Mouse (Mus musculus): ENCODE results near the gene Coq5. TPM values are rescaled to one million over a fixed set of nuclear protein-coding genes. Genes with fewer than 3 reads are reported as not detected.
A peak's percentile ranks its signal among the peaks of the same experiment; 100 is the strongest.

Coq5 gene
- polyA plus RNA-seq, 1 experiment from 2014 or later: 58.2 TPM

DNA sequence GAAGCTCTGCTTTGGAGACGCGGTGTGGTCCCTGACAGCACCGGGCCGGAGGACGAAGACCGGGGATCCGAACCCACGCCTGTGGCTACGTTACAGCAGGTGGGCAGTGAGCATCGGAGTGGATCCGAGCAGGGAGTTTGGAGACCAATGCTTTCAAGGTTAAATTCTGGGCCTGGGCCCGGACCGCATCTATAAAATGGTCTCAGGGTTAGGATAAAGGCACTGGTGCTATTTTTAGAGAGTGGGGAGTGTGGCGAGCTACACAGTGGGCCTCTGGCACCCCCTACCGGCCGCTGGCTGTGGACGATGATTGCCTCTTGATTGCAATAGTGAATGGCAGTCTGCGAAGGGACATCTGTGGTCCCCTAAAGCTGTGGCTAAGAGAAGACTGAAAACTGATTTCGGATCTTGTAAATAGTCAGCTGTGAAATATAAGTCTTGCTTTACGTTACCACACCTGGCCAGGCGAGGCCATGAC is 43.6 kb upstream of the Coq5 start, which contains the start of gene Pop5:
TSS of gene Pop5 (plus strand) at position 51 of the 478 bp plus-strand sequence.
- Histone ChIP-seq H3K4me2 (ENCODE audit: low read depth, low read length, severe bottlenecking) (peak within 1 kb of the TSS; percentile 74), H3K27ac (ENCODE audit: low read depth, low read length) (0 out of 2 replicates have a peak within 1 kb of the TSS, but pooled peaks have one; percentile 5), H3K4me3 (ENCODE audit: low read depth, low read length) (peak within 1 kb of the TSS; percentile 42), H3K36me3 (ENCODE audit: control insufficient read depth, insufficient read depth, low read length) (peaks cover 8% of the 10 kb centered on the region), H3K9ac (ENCODE audit: low read length) (peak within 1 kb of the TSS; percentile 47), H3K4me1 (replicated peaks; ENCODE audit: control insufficient read depth, insufficient read depth, low read length) (peaks cover 9% of the 10 kb centered on the region; the same call in 1 of the 2 replicates), H3K9me3 (ENCODE audit: control insufficient read depth, low read length) (no peaks in the 10 kb centered on the region), H3K27me3 (ENCODE audit: control insufficient read depth, insufficient read depth, low read length) (peaks cover 12% of the 10 kb centered on the region)
- ATAC-seq (replicated peaks; ENCODE audit: low FRiP score): peak; percentile 70
- DNase-seq (ENCODE audit: low spot score): peak; percentile 95
- WGBS: 2% methylated on average over 21 of the region's 21 CpGs

- H3K27me3 ChIP-seq (ENCODE audit: control insufficient read depth, insufficient read depth, low read length): peaks cover 8% of the 10 kb centered on the region
- H3K4me2 ChIP-seq (ENCODE audit: low read depth, low read length, severe bottlenecking): peak overlapping the region; percentile 95
- H3K9me3 ChIP-seq (ENCODE audit: control insufficient read depth, low read length): no peaks in the 10 kb centered on the region
- H3K27ac ChIP-seq (ENCODE audit: low read depth, low read length): 0 out of 2 replicates have a peak overlapping the region, but pooled peaks have one; percentile 6
- H3K4me1 ChIP-seq (replicated peaks; ENCODE audit: control insufficient read depth, insufficient read depth, low read length): peaks cover 9% of the 10 kb centered on the region; the same call in 1 of the 2 replicates
- peak; percentile 83 for ATAC-seq (replicated peaks; ENCODE audit: low FRiP score)
- peak overlapping the region; percentile 72 for H3K9ac ChIP-seq (ENCODE audit: low read length)
- DNase-seq (ENCODE audit: low spot score): peak; percentile 93
- H3K36me3 ChIP-seq (ENCODE audit: control insufficient read depth, insufficient read depth, low read length): peaks cover 17% of the 10 kb centered on the region
- H3K4me3 ChIP-seq (ENCODE audit: low read depth, low read length): peak overlapping the region; percentile 86
- under 1% methylated on average over 88 of the region's 88 CpGs for WGBS
These were observed 41.4 kb upstream of the Coq5 start for GRCm38 (mm10) chr5:115237803-115238728.

DNA sequence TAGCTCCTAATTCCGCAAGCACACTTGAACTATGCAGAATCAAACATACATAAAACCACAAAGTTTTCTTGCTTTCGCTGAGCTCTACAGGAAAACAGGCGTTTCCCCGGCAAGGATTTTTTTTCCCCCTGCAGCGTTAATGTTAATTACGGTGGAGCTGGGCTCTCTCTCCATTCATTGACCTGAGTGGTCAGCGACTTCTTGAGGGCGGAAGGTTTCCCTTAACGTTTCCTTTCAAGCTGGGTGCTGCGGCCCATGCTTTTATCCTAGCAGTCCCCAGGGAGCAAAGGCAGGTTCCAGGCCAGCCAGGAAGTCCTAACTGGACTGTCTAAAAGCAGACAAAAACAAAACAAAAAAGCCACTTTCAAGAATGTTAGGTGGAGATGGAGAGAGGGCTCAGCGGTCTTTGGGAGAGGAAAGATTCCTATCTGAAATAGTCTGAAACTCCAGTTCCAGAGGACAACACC is 40.7 kb upstream of the Coq5 start:
- no peak for DNase-seq (ENCODE audit: low spot score)
- peaks cover 9% of the 10 kb centered on the region; the same call in 1 of the 2 replicates for H3K4me1 ChIP-seq (replicated peaks; ENCODE audit: control insufficient read depth, insufficient read depth, low read length)
- ATAC-seq (replicated peaks; ENCODE audit: low FRiP score): no peak
- no peaks in the 10 kb centered on the region for H3K9me3 ChIP-seq (ENCODE audit: control insufficient read depth, low read length)
- no peak overlapping the region for H3K27ac ChIP-seq (ENCODE audit: low read depth, low read length)
- H3K36me3 ChIP-seq (ENCODE audit: control insufficient read depth, insufficient read depth, low read length): peaks cover 18% of the 10 kb centered on the region
- peak overlapping the region; percentile 95 for H3K4me2 ChIP-seq (ENCODE audit: low read depth, low read length, severe bottlenecking)
- peak overlapping the region; percentile 86 for H3K4me3 ChIP-seq (ENCODE audit: low read depth, low read length)
- peaks cover 8% of the 10 kb centered on the region for H3K27me3 ChIP-seq (ENCODE audit: control insufficient read depth, insufficient read depth, low read length)
- 5% methylated on average over 11 of the region's 11 CpGs for WGBS
- peak overlapping the region; percentile 72 for H3K9ac ChIP-seq (ENCODE audit: low read length)

DNA sequence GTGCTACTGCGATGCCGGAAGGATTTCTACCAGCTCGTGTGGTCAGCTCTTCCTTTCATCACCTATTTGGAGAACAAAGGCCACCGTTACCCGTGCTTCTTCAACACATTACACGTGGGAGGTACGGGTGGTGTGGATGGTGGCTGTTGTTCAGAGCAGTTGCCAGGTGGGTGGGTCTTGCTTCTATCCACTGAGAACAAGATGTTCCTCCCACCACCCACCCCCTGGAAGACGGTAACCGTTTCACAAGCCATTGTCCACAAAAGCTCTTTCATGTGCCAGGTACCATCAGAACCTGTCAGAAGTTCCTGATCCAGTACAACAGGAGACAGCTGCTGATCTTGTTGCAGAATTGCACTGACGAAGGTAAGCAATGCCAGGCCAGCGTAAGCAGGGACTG is 39.3 kb upstream of the Coq5 start:
- Histone ChIP-seq H3K4me2 (ENCODE audit: low read depth, low read length, severe bottlenecking) (no peak overlapping the region), H3K27me3 (ENCODE audit: control insufficient read depth, insufficient read depth, low read length) (peaks cover under 1% of the 10 kb centered on the region), H3K4me3 (ENCODE audit: low read depth, low read length) (no peak overlapping the region), H3K4me1 (replicated peaks; ENCODE audit: control insufficient read depth, insufficient read depth, low read length) (peaks cover 7% of the 10 kb centered on the region; the same call in 1 of the 2 replicates), H3K36me3 (ENCODE audit: control insufficient read depth, insufficient read depth, low read length) (peaks cover 22% of the 10 kb centered on the region), H3K27ac (ENCODE audit: low read depth, low read length) (no peak overlapping the region), H3K9ac (ENCODE audit: low read length) (no peak overlapping the region), H3K9me3 (ENCODE audit: control insufficient read depth, low read length) (no peaks in the 10 kb centered on the region)
- no peak for DNase-seq (ENCODE audit: low spot score)
- no peak for ATAC-seq (replicated peaks; ENCODE audit: low FRiP score)
- WGBS: 86% methylated on average over 11 of the region's 11 CpGs

DNA sequence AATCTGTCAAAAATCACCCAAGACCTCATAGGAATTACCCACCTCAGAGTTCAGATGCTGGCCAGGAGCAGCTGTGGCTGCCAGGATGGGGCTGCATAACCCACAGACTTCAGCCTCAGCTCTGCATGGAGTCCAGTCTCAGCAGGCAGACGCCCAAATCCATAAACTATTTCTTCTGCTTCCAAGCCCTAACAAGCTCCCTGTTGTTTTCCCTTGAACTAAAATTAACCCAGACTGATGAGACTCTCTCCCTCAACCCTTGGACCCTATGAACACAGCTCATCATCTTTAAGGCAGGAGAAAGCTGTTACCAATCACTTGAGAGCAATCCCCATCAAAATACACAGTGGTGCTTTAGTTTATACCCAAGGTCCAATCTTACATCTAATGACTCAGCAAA is 24.0 kb upstream of the Coq5 start:
- DNase-seq (ENCODE audit: low spot score) (no peak), ATAC-seq (replicated peaks; ENCODE audit: low FRiP score) (no peak)
- no peaks in the 10 kb centered on the region for H3K9me3 ChIP-seq (ENCODE audit: control insufficient read depth, low read length)
- no peaks in the 10 kb centered on the region for H3K4me1 ChIP-seq (replicated peaks; ENCODE audit: control insufficient read depth, insufficient read depth, low read length)
- no peak overlapping the region for H3K9ac ChIP-seq (ENCODE audit: low read length)
- WGBS: 81% methylated on average over 1 of the region's 1 CpGs
- H3K27ac ChIP-seq (ENCODE audit: low read depth, low read length): no peak overlapping the region
- H3K4me3 ChIP-seq (ENCODE audit: low read depth, low read length): no peak overlapping the region
- H3K27me3 ChIP-seq (ENCODE audit: control insufficient read depth, insufficient read depth, low read length): no peaks in the 10 kb centered on the region
- no peak overlapping the region for H3K4me2 ChIP-seq (ENCODE audit: low read depth, low read length, severe bottlenecking)
- H3K36me3 ChIP-seq (ENCODE audit: control insufficient read depth, insufficient read depth, low read length): peaks cover 32% of the 10 kb centered on the region

GRCm38 (mm10) chr5:115256909-115257546 is 22.4 kb upstream of the Coq5 start:
- ATAC-seq (replicated peaks; ENCODE audit: low FRiP score) (no peak), DNase-seq (ENCODE audit: low spot score) (peak; percentile 51)
- no peaks in the 10 kb centered on the region for H3K9me3 ChIP-seq (ENCODE audit: control insufficient read depth, low read length)
- H3K9ac ChIP-seq (ENCODE audit: low read length): no peak overlapping the region
- H3K4me1 ChIP-seq (replicated peaks; ENCODE audit: control insufficient read depth, insufficient read depth, low read length): no peaks in the 10 kb centered on the region
- H3K27ac ChIP-seq (ENCODE audit: low read depth, low read length): no peak overlapping the region
- no peaks in the 10 kb centered on the region for H3K27me3 ChIP-seq (ENCODE audit: control insufficient read depth, insufficient read depth, low read length)
- no peak overlapping the region for H3K4me2 ChIP-seq (ENCODE audit: low read depth, low read length, severe bottlenecking)
- H3K4me3 ChIP-seq (ENCODE audit: low read depth, low read length): no peak overlapping the region
- H3K36me3 ChIP-seq (ENCODE audit: control insufficient read depth, insufficient read depth, low read length): peaks cover 24% of the 10 kb centered on the region; the same call in 1 of the 2 replicates
- WGBS: 92% methylated on average over 10 of the region's 10 CpGs

DNA sequence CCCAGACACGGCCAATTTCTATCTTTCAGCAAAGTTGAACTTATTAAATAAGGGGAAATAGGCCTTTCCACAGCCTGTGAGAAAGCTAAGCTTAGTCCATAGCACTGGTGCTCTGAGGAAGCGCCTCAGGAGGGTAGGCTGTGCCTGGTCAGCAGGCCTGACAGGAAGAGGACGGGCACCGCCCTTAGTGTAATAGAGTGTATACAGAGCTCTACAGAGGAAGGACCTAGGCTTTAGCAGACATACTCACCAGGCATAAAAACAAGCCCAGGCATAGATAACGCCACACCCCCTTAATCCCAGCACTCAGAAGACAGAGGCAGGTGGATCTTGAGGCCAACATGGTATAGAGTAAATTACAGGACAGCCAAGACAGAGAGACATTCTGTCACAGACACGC is 19.1 kb upstream of the Coq5 start:
- H3K4me1 ChIP-seq (replicated peaks; ENCODE audit: control insufficient read depth, insufficient read depth, low read length): no peaks in the 10 kb centered on the region
- no peak for ATAC-seq (replicated peaks; ENCODE audit: low FRiP score)
- no peak for DNase-seq (ENCODE audit: low spot score)
- H3K4me2 ChIP-seq (ENCODE audit: low read depth, low read length, severe bottlenecking): no peak overlapping the region
- H3K27ac ChIP-seq (ENCODE audit: low read depth, low read length): no peak overlapping the region
- WGBS: 91% methylated on average over 6 of the region's 6 CpGs
- no peaks in the 10 kb centered on the region for H3K27me3 ChIP-seq (ENCODE audit: control insufficient read depth, insufficient read depth, low read length)
- no peaks in the 10 kb centered on the region for H3K9me3 ChIP-seq (ENCODE audit: control insufficient read depth, low read length)
- H3K9ac ChIP-seq (ENCODE audit: low read length): no peak overlapping the region
- peaks cover 24% of the 10 kb centered on the region; the same call in 1 of the 2 replicates for H3K36me3 ChIP-seq (ENCODE audit: control insufficient read depth, insufficient read depth, low read length)
- H3K4me3 ChIP-seq (ENCODE audit: low read depth, low read length): no peak overlapping the region

DNA sequence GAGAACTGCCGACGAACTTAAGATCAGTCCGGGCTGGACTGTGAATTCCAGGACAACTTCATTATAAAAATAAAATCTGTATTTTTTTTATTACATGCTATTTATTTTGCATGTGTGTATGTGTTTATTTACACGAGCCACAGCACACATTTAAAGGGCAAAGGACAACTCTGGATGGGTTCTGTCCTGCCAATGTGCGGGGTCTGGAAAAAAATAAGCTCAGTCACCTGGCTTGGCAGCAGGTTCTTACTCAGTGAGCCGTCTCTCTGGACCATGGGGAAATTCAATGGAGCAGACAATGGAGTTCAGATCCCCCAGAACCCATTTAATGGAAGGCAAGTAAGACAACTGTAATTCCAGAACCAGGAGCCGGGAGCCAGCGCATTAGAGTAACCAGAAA is 18.3 kb upstream of the Coq5 start:
- no peak for ATAC-seq (replicated peaks; ENCODE audit: low FRiP score)
- Histone ChIP-seq H3K9me3 (ENCODE audit: control insufficient read depth, low read length) (no peaks in the 10 kb centered on the region), H3K4me2 (ENCODE audit: low read depth, low read length, severe bottlenecking) (no peak overlapping the region), H3K27ac (ENCODE audit: low read depth, low read length) (no peak overlapping the region), H3K4me1 (replicated peaks; ENCODE audit: control insufficient read depth, insufficient read depth, low read length) (no peaks in the 10 kb centered on the region), H3K9ac (ENCODE audit: low read length) (no peak overlapping the region), H3K4me3 (ENCODE audit: low read depth, low read length) (no peak overlapping the region), H3K36me3 (ENCODE audit: control insufficient read depth, insufficient read depth, low read length) (peaks cover 20% of the 10 kb centered on the region; the same call in 1 of the 2 replicates), H3K27me3 (ENCODE audit: control insufficient read depth, insufficient read depth, low read length) (no peaks in the 10 kb centered on the region)
- 92% methylated on average over 8 of the region's 8 CpGs for WGBS
- no peak for DNase-seq (ENCODE audit: low spot score)
